Mouse (Mus musculus): ENCODE data around the gene Bcl6. TPM values are rescaled to one million over a fixed set of nuclear protein-coding genes. Genes with fewer than 3 reads are reported as not detected.

Gene Bcl6
- polyA plus RNA-seq, 1 experiment from 2014 or later: 1.6 TPM

- WGBS: 26% methylated on average over 17 of the region's 17 CpGs
- H3K9me3 ChIP-seq (ENCODE audit: control insufficient read depth, low read length): no peaks in the 10 kb centered on the region
- peak overlapping the region; percentile 15; the same call in 1 of the 2 replicates for H3K4me3 ChIP-seq (ENCODE audit: low read length)
- ATAC-seq (ENCODE audit: low read depth): peak; percentile 44; the same call in 1 of the 2 replicates
- peak overlapping the region; percentile 36 for H3K4me2 ChIP-seq (ENCODE audit: low read depth, low read length)
- H3K4me1 ChIP-seq (replicated peaks; ENCODE audit: control insufficient read depth, insufficient read depth, low read length): peaks cover 19% of the 10 kb centered on the region
- no peaks in the 10 kb centered on the region; the same call in 1 of the 2 replicates for H3K36me3 ChIP-seq (ENCODE audit: control insufficient read depth, insufficient read depth, low read length)
- H3K9ac ChIP-seq (ENCODE audit: low read length): no peak overlapping the region
- no peaks in the 10 kb centered on the region for H3K27me3 ChIP-seq (ENCODE audit: control insufficient read depth, insufficient read depth, low read depth, low read length)
- H3K27ac ChIP-seq (ENCODE audit: low read length): peak overlapping the region; percentile 76
Observed at GRCm38 (mm10) chr16:23993351-23994321, 5.0 kb upstream of the Bcl6 start.

GRCm38 (mm10) chr16:23991846-23992580 is 3.4 kb upstream of the Bcl6 start:
- no peak overlapping the region for H3K27ac ChIP-seq (ENCODE audit: low read length)
- no peaks in the 10 kb centered on the region for H3K27me3 ChIP-seq (ENCODE audit: control insufficient read depth, insufficient read depth, low read depth, low read length)
- peaks cover 19% of the 10 kb centered on the region for H3K4me1 ChIP-seq (replicated peaks; ENCODE audit: control insufficient read depth, insufficient read depth, low read length)
- H3K4me2 ChIP-seq (ENCODE audit: low read depth, low read length): no peak overlapping the region
- WGBS: 82% methylated on average over 14 of the region's 14 CpGs
- H3K4me3 ChIP-seq (ENCODE audit: low read length): no peak overlapping the region
- H3K36me3 ChIP-seq (ENCODE audit: control insufficient read depth, insufficient read depth, low read length): no peaks in the 10 kb centered on the region; the same call in 1 of the 2 replicates
- H3K9ac ChIP-seq (ENCODE audit: low read length): no peak overlapping the region
- ATAC-seq (ENCODE audit: low read depth): no peak
- H3K9me3 ChIP-seq (ENCODE audit: control insufficient read depth, low read length): no peaks in the 10 kb centered on the region

GRCm38 (mm10) chr16:23991170-23991569 is 2.5 kb upstream of the Bcl6 start:
- no peak for ATAC-seq (ENCODE audit: low read depth)
- H3K4me1 ChIP-seq (replicated peaks; ENCODE audit: control insufficient read depth, insufficient read depth, low read length): peaks cover 21% of the 10 kb centered on the region
- WGBS: 7% methylated on average over 4 of the region's 4 CpGs
- no peak overlapping the region for H3K27ac ChIP-seq (ENCODE audit: low read length)
- H3K36me3 ChIP-seq (ENCODE audit: control insufficient read depth, insufficient read depth, low read length): no peaks in the 10 kb centered on the region; the same call in 1 of the 2 replicates
- no peak overlapping the region for H3K9ac ChIP-seq (ENCODE audit: low read length)
- H3K4me2 ChIP-seq (ENCODE audit: low read depth, low read length): no peak overlapping the region
- H3K4me3 ChIP-seq (ENCODE audit: low read length): no peak overlapping the region
- H3K9me3 ChIP-seq (ENCODE audit: control insufficient read depth, low read length): no peaks in the 10 kb centered on the region
- no peaks in the 10 kb centered on the region for H3K27me3 ChIP-seq (ENCODE audit: control insufficient read depth, insufficient read depth, low read depth, low read length)

GRCm38 (mm10) chr16:23990161-23990970 is 1.7 kb upstream of the Bcl6 start:
- WGBS: 45% methylated on average over 11 of the region's 11 CpGs
- peaks cover 27% of the 10 kb centered on the region for H3K4me1 ChIP-seq (replicated peaks; ENCODE audit: control insufficient read depth, insufficient read depth, low read length)
- no peaks in the 10 kb centered on the region for H3K27me3 ChIP-seq (ENCODE audit: control insufficient read depth, insufficient read depth, low read depth, low read length)
- no peak for ATAC-seq (ENCODE audit: low read depth)
- no peaks in the 10 kb centered on the region; the same call in 1 of the 2 replicates for H3K36me3 ChIP-seq (ENCODE audit: control insufficient read depth, insufficient read depth, low read length)
- H3K4me2 ChIP-seq (ENCODE audit: low read depth, low read length): peak overlapping the region; percentile 96
- H3K9ac ChIP-seq (ENCODE audit: low read length): peak overlapping the region; percentile 88
- no peaks in the 10 kb centered on the region for H3K9me3 ChIP-seq (ENCODE audit: control insufficient read depth, low read length)
- peak overlapping the region; percentile 98; the same call in 1 of the 2 replicates for H3K27ac ChIP-seq (ENCODE audit: low read length)
- H3K4me3 ChIP-seq (ENCODE audit: low read length): peak overlapping the region; percentile 84

GRCm38 (mm10) chr16:23989209-23990160 is 833 bp upstream of the Bcl6 start:
- no peaks in the 10 kb centered on the region; the same call in 1 of the 2 replicates for H3K36me3 ChIP-seq (ENCODE audit: control insufficient read depth, insufficient read depth, low read length)
- ATAC-seq (ENCODE audit: low read depth): no peak
- peaks cover 27% of the 10 kb centered on the region for H3K4me1 ChIP-seq (replicated peaks; ENCODE audit: control insufficient read depth, insufficient read depth, low read length)
- H3K9ac ChIP-seq (ENCODE audit: low read length): peak overlapping the region; percentile 88
- H3K4me2 ChIP-seq (ENCODE audit: low read depth, low read length): peak overlapping the region; percentile 96
- 4% methylated on average over 25 of the region's 25 CpGs for WGBS
- H3K9me3 ChIP-seq (ENCODE audit: control insufficient read depth, low read length): no peaks in the 10 kb centered on the region
- H3K27me3 ChIP-seq (ENCODE audit: control insufficient read depth, insufficient read depth, low read depth, low read length): no peaks in the 10 kb centered on the region
- H3K27ac ChIP-seq (ENCODE audit: low read length): peak overlapping the region; percentile 98
- H3K4me3 ChIP-seq (ENCODE audit: low read length): peak overlapping the region; percentile 84

- Histone ChIP-seq H3K9me3 (ENCODE audit: control insufficient read depth, low read length) (no peaks in the 10 kb centered on the region), H3K27me3 (ENCODE audit: control insufficient read depth, insufficient read depth, low read depth, low read length) (no peaks in the 10 kb centered on the region), H3K4me2 (ENCODE audit: low read depth, low read length) (peak overlapping the region; percentile 96), H3K36me3 (ENCODE audit: control insufficient read depth, insufficient read depth, low read length) (no peaks in the 10 kb centered on the region; the same call in 1 of the 2 replicates), H3K4me1 (replicated peaks; ENCODE audit: control insufficient read depth, insufficient read depth, low read length) (peaks cover 28% of the 10 kb centered on the region), H3K27ac (ENCODE audit: low read length) (peak overlapping the region; percentile 98), H3K9ac (ENCODE audit: low read length) (peak overlapping the region; percentile 88), H3K4me3 (ENCODE audit: low read length) (peak overlapping the region; percentile 84)
- no peak for ATAC-seq (ENCODE audit: low read depth)
- 0% methylated on average over 13 of the region's 13 CpGs for WGBS
Observed at GRCm38 (mm10) chr16:23988157-23988465, 541 bp downstream of the Bcl6 start.

GRCm38 (mm10) chr16:23987341-23988156 is 1.1 kb downstream of the Bcl6 start:
- whole genome bisulfite sequencing: under 1% methylated on average over 53 of the region's 64 CpGs
- H3K9me3 ChIP-seq (ENCODE audit: control insufficient read depth, low read length): no peaks in the 10 kb centered on the region
- H3K4me3 ChIP-seq (ENCODE audit: low read length): peak overlapping the region; percentile 84
- peaks cover 31% of the 10 kb centered on the region for H3K4me1 ChIP-seq (replicated peaks; ENCODE audit: control insufficient read depth, insufficient read depth, low read length)
- H3K4me2 ChIP-seq (ENCODE audit: low read depth, low read length): peak overlapping the region; percentile 96
- H3K36me3 ChIP-seq (ENCODE audit: control insufficient read depth, insufficient read depth, low read length): no peaks in the 10 kb centered on the region; the same call in 1 of the 2 replicates
- ATAC-seq (ENCODE audit: low read depth): no peak
- H3K9ac ChIP-seq (ENCODE audit: low read length): peak overlapping the region; percentile 88
- H3K27me3 ChIP-seq (ENCODE audit: control insufficient read depth, insufficient read depth, low read depth, low read length): no peaks in the 10 kb centered on the region
- peak overlapping the region; percentile 98 for H3K27ac ChIP-seq (ENCODE audit: low read length)

All from lung, embryonic 16.5 days (tissue).